Mouse (Mus musculus) 3T3-L1 (cell line): ENCODE results near the gene 4930539E08Rik.

ENCODE experiments used
- DNase-seq: peaks from one replicate; pipeline ENCODE4 v3.0.0-alpha.2; 2015; ENCODE audit warnings: low read depth, low spot score

4930539E08Rik gene

GRCm38 (mm10) chr17:28896095-28896780 is 18.9 kb downstream of the 4930539E08Rik start:
- DNase-seq: no peak

GRCm38 (mm10) chr17:28895217-28895875 is 19.8 kb downstream of the 4930539E08Rik start:
- DNase-seq: no peak

DNA sequence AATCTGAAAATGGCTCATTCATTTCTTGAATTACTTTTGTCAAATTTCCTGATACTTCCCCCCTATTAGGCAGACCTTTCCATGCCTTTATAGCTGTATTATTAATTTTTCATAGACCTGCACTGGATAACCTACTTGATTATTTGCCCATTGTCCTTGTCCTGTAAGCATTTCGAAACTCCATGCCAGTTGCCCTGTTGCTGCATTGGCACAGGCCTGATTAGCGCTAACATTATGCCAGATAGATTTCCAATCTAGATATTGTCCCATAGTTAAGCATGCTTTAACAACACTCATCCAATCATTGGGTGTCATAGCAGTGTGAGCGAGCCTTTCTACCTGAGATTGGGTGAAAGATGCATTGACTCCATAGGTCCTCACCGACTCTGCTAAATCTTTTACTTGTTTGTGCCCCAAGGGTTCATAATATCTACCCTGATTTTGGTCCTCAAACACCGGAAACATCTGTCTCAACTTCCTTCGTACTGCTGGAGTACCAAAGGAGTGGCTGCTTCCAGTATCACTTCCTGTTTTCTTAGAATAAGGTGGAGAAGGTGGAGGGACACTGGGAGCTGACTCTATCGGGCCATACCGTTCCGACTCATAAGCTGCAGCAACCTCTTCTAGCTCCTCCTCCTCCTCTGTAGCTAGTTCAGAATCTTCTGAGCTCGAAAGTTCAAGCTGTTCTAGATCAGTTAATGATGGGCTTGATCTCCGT is 20.9 kb downstream of the 4930539E08Rik start:
- DNase-seq: no peak

DNA sequence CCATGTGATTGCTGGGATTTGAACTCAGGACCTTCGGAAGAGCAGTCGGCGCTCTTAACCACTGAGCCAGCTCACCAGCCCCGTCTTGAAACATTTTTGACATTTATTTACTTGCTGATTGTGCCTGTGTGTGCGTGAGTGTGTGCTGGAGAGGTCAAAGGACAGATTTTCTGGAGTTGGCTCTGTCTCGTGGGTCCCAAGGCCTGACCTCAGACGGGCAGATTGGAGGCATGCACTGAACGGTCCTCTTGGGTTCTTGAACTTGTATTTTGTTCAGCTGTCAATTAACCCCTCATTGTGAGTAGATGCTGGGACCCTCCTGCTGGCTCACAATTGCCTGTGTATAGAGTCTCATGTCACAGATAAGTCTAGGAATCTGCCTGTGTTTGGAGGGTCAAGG is 28.9 kb downstream of the 4930539E08Rik start:
- DNase-seq: no peak

DNA sequence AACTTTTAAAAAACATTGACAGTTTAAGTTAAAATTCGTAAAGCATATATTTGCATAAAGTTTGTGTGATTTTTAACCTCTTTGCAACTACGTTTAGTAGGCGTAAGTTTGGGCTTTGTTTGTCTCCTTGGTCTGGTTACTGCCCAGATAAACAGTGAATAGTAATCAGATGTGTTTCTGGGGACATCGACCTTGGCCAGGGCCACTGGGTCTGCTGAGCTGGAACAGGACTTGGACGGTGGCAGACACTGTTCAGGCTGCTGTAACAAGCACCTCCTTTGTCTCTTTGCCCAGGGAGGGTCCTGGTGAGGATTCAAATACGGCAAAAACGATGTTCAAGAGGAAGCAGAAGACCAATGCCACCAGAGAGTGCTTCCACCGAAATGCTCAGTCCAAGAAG is 29.9 kb downstream of the 4930539E08Rik start:
- no peak for DNase-seq

DNA sequence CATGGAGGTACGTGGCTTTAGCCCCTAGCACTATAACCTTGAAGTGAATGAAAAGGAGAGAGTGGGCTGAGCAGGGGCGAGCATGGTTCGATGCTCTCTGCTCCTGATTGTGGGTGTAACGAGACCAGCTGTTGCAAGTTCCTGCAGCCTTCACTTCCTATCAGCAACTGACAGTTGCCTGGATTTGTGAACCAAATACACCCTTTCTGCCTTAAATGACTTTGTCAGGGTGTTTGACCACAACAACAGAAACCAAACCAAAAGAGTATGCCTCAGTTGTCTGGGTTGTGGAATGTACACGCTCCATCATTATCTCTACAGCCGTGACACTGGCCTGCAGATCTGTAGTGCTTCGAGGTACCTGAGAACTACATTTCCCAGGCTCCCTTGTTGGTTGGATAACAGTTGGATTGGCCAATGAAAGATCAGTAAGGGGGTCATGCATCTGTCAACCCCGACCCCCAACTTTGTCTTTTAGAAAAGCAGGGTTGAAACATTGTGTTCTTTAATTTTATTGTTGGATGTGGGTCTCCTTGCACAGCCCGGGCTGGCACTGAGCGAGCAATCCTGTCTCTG is 31.1 kb downstream of the 4930539E08Rik start:
- DNase-seq: no peak

DNA sequence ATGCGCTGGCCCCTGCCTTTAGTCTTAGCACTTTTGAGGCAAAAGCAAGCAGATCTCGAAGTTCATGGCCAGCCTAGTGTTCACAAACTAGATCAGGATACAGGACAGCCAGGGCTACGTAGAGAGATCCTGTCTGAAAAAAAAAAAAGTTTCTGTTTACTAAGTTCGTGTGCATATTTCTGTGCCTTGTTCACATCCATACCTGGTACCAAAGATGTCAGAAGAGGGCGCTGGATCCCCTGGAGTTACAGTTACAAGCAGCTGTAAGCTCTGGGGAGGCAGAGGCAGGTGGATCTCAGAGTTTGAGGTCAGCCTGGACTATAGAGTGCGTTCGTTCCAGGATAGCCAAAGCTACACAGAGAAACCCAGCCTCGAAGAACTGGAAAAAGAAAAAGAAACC is 32.3 kb downstream of the 4930539E08Rik start:
- peak; percentile 34 for DNase-seq

- peak; percentile 60 for DNase-seq
Measured at GRCm38 (mm10) chr17:28882316-28882715, 32.8 kb downstream of the 4930539E08Rik start.

DNA sequence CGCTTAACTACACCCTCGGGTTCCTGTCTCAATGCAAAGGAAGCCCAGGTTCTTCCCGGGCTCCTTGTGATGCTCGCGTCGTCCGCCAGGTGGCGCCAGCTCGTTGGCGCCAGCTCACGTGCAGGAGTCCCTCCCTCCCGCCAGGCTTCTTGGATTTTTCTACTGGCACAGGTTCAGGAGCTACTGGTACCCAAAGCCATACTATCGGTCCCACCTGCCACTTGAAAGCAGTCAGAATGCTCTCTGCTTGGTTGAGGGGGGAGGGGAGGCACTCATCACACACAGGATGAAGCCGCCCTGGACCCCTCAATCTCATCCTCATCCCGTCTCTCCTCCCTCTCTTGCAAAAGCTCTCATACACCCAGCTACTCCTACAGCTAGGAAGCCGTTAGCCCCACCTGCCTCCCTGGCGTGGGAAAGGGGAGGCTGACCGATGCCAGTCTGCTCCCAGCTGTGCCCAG is 35.2 kb downstream of the 4930539E08Rik start:
- DNase-seq: peak; percentile 64

GRCm38 (mm10) chr17:28876821-28877220 is 38.3 kb downstream of the 4930539E08Rik start:
- DNase-seq: no peak

GRCm38 (mm10) chr17:28876331-28876730 is 38.8 kb downstream of the 4930539E08Rik start:
- DNase-seq: no peak

DNA sequence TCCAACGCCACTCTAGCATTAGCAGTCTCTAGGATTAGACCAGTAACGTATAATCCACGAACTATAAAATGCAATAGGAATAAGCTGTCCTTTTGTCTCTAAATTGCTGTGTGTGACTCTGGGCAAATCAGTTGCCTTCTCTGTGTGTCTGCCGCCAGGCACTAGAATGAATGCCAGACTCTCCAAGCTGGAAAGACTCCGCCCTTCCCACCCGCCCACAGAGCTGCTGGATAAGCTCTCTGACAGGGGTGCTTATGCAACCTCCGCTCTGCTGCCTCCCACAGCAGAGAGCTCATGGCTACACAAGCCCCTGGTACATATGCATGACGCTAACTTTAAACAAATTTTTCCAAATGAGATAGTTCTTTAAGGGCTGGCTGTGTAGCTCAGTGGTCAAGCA is 39.8 kb downstream of the 4930539E08Rik start:
- peak; percentile 92 for DNase-seq

- DNase-seq: peak; percentile 49
Measured at GRCm38 (mm10) chr17:28874825-28875224, 40.3 kb downstream of the 4930539E08Rik start.

- no peak for DNase-seq
Measured at GRCm38 (mm10) chr17:28874216-28874615, 40.9 kb downstream of the 4930539E08Rik start.

- no peak for DNase-seq
Measured at GRCm38 (mm10) chr17:28872322-28872721, 42.8 kb downstream of the 4930539E08Rik start.

GRCm38 (mm10) chr17:28871831-28872230 is 43.3 kb downstream of the 4930539E08Rik start:
- no peak for DNase-seq

GRCm38 (mm10) chr17:28870435-28870834 is 44.7 kb downstream of the 4930539E08Rik start:
- DNase-seq: no peak

DNA sequence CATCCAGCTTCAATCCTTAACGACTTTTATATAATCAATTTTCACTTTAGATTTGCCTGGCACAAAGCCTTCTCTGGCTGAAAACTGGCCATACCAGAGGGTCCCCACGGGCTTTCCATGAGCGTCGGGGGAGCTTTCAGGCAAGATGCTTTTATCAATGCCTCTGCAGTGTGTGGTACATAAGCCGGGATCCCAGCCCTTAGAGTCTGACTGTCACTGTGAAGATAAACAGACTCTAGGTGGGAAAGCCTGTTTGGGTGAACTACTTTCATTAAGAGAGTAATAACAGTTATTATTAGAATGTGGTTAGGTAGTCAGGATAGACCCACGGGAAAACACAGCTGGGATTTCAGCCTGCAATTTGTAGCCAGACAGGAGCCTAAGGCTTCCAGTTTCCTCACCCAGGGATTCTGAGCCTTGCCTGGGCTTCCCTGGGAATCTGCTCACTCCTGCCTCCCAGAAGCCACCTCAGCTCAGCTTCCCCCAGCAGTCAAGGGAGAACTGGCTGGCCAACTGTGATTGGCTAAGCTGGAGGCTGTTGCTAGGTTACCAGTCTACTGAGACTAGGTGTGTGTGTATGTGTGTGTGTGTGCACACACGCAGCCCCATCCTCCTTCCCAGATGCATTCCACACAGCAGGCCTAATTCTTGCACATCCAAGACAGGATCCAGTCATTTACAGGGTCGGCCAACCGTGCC is 45.6 kb downstream of the 4930539E08Rik start:
- DNase-seq: no peak

- DNase-seq: no peak
Measured at GRCm38 (mm10) chr17:28867381-28867780, 47.7 kb downstream of the 4930539E08Rik start.

GRCm38 (mm10) chr17:28866921-28867320 is 48.2 kb downstream of the 4930539E08Rik start:
- DNase-seq: no peak

DNA sequence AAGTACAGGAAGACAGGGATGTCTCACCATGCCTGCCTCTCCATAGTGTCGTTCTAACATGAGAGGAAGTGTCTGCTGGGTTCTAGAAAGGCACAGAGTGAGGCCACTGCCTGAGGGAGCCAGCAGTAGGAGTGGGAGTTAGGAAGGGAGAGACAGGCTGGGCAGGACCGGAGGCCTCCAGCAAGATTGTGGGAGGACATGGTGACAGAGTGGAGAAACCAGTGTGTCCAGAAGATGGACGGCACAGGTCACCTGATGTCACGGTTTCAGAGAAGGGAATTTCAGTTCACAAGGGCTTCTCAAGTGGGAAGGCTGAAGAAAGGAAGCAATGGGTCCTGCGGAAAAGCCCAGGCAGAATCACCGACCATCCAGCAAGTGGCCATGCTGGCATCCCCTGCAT is 50.7 kb downstream of the 4930539E08Rik start:
- no peak for DNase-seq

- DNase-seq: no peak
Measured at GRCm38 (mm10) chr17:28863926-28864325, 51.2 kb downstream of the 4930539E08Rik start.
